24 mouse cellular contexts compared by ENCODE assay signal in genomic region chr8:86730860-86731259, GRCm38 (mm10). TPM values are rescaled to one million over a fixed set of nuclear protein-coding genes. Genes with fewer than 3 reads are reported as not detected.
A peak's percentile ranks its signal among the peaks of the same experiment; 100 is the strongest.
DNase-seq lines count a peak whose midpoint lies in the region; ATAC-seq and TF ChIP-seq lines count a peak whose summit lies in the region.
"Had no signal": no experiment of that assay in that cellular context is flagged by ENCODE, and none has a peak within 500 bp of the region (broad histone marks: within the 10 kb centered on the region; RNA-seq: fewer than 3 reads in every experiment).

No protein-coding gene starts in this region.

- no peak overlapping the region for H3K4me2 ChIP-seq in forebrain, embryonic 13.5 days
- no peak overlapping the region for H3K4me2 ChIP-seq in forebrain, embryonic 16.5 days (ENCODE audit: low read length)
- H3K4me2 ChIP-seq in hindbrain, embryonic 16.5 days (ENCODE audit: low read length), result no peak overlapping the region
- H3K4me2 ChIP-seq in hindbrain, embryonic 14.5 days (replicated peaks), result no peak overlapping the region
- no peak overlapping the region for H3K4me2 ChIP-seq in liver, postnatal 0 days (ENCODE audit: low read depth, low read length)
- H3K4me2 ChIP-seq: embryonic facial prominence, embryonic 12.5 days; heart, embryonic 11.5 days; heart, embryonic 15.5 days; hindbrain, embryonic 13.5 days had no signal

- ATAC-seq in forebrain, embryonic 13.5 days, result no peak
- no peak for ATAC-seq in forebrain, embryonic 16.5 days
- 0 out of 2 replicates have a peak, but pooled peaks have one; percentile 34 for ATAC-seq in hindbrain, embryonic 16.5 days
- ATAC-seq in hindbrain, embryonic 14.5 days (ENCODE audit: low FRiP score), result no peak
- ATAC-seq in liver, postnatal 0 days, result no peak
- ATAC-seq: activated CD4-positive, CD25-positive, alpha-beta regulatory T cell, adult 4 months; forebrain, embryonic 14.5 days; intestine, embryonic 16.5 days; Patski had no signal

- H3K4me3 ChIP-seq in forebrain, embryonic 13.5 days, result no peak overlapping the region
- H3K4me3 ChIP-seq in forebrain, embryonic 16.5 days (replicated peaks; ENCODE audit: low read length), result no peak overlapping the region
- no peak overlapping the region for H3K4me3 ChIP-seq in hindbrain, embryonic 16.5 days (ENCODE audit: low read length)
- no peak overlapping the region for H3K4me3 ChIP-seq in hindbrain, embryonic 14.5 days (replicated peaks; ENCODE audit: low read length)
- H3K4me3 ChIP-seq in liver, adult 2 months (ENCODE audit: insufficient read depth, low read depth, low read length), result no peak overlapping the region
- no peak overlapping the region for H3K4me3 ChIP-seq in liver, postnatal 0 days (ENCODE audit: low read depth, low read length)
- no peak overlapping the region for H3K4me3 ChIP-seq in embryonic fibroblast, embryonic 13.5 days (ENCODE audit: insufficient read depth, low read length)
- H3K4me3 ChIP-seq: embryonic facial prominence, embryonic 12.5 days; heart, embryonic 15.5 days; hindbrain, embryonic 13.5 days had no signal

- TF ChIP-seq EP300 in liver, postnatal 0 days (IDR thresholded peaks at IDR 0.05; ENCODE audit: low read depth), result no peak

- no peak overlapping the region for H3K9ac ChIP-seq in forebrain, embryonic 13.5 days
- H3K9ac ChIP-seq in forebrain, embryonic 16.5 days (replicated peaks; ENCODE audit: low read depth, low read length), result no peak overlapping the region
- H3K9ac ChIP-seq in hindbrain, embryonic 16.5 days (ENCODE audit: low read depth, low read length), result no peak overlapping the region
- H3K9ac ChIP-seq in hindbrain, embryonic 14.5 days, result no peak overlapping the region
- H3K9ac ChIP-seq in liver, adult 2 months (ENCODE audit: low read depth, low read length), result no peak overlapping the region
- no peak overlapping the region for H3K9ac ChIP-seq in liver, postnatal 0 days (replicated peaks)
- H3K9ac ChIP-seq: embryonic facial prominence, embryonic 12.5 days; heart, embryonic 15.5 days; hindbrain, embryonic 13.5 days had no signal

- peak overlapping the region; percentile 10; the same call in 1 of the 2 replicates for H3K27ac ChIP-seq in forebrain, embryonic 13.5 days
- H3K27ac ChIP-seq in forebrain, embryonic 16.5 days (ENCODE audit: low read length), result no peak overlapping the region
- H3K27ac ChIP-seq in hindbrain, embryonic 16.5 days (ENCODE audit: low read depth, low read length), result no peak overlapping the region
- no peak overlapping the region for H3K27ac ChIP-seq in hindbrain, embryonic 14.5 days
- no peak overlapping the region for H3K27ac ChIP-seq in liver, adult 2 months (replicated peaks; ENCODE audit: insufficient read depth, low read depth, low read length)
- H3K27ac ChIP-seq in liver, postnatal 0 days (ENCODE audit: low read depth), result no peak overlapping the region
- H3K27ac ChIP-seq in embryonic fibroblast, embryonic 13.5 days (ENCODE audit: insufficient read depth, low read length), result peak overlapping the region; percentile 66; the same call in 1 of the 2 replicates
- H3K27ac ChIP-seq: embryonic facial prominence, embryonic 12.5 days; heart, embryonic 15.5 days; hindbrain, embryonic 13.5 days had no signal

- no peaks in the 10 kb centered on the region for H3K27me3 ChIP-seq in forebrain, embryonic 13.5 days
- H3K27me3 ChIP-seq in forebrain, embryonic 16.5 days (replicated peaks; ENCODE audit: control insufficient read depth, insufficient read depth, low read length), result no peaks in the 10 kb centered on the region
- no peaks in the 10 kb centered on the region for H3K27me3 ChIP-seq in hindbrain, embryonic 16.5 days (replicated peaks; ENCODE audit: control insufficient read depth, insufficient read depth, low read length)
- H3K27me3 ChIP-seq in hindbrain, embryonic 14.5 days (ENCODE audit: control insufficient read depth, insufficient read depth, low read length), result no peaks in the 10 kb centered on the region
- no peaks in the 10 kb centered on the region for H3K27me3 ChIP-seq in liver, adult 2 months (ENCODE audit: control insufficient read depth, insufficient read depth, low read length)
- no peaks in the 10 kb centered on the region for H3K27me3 ChIP-seq in liver, postnatal 0 days (ENCODE audit: insufficient read depth, low read length)
- H3K27me3 ChIP-seq: CH12.LX; embryonic facial prominence, embryonic 12.5 days; heart, embryonic 15.5 days; hindbrain, embryonic 13.5 days; Patski had no signal

- no peaks in the 10 kb centered on the region for H3K9me3 ChIP-seq in forebrain, embryonic 13.5 days (replicated peaks)
- no peaks in the 10 kb centered on the region for H3K9me3 ChIP-seq in forebrain, embryonic 16.5 days (ENCODE audit: control insufficient read depth, low read length)
- no peaks in the 10 kb centered on the region for H3K9me3 ChIP-seq in hindbrain, embryonic 16.5 days (ENCODE audit: control insufficient read depth, low read length)
- no peaks in the 10 kb centered on the region for H3K9me3 ChIP-seq in hindbrain, embryonic 14.5 days (ENCODE audit: control insufficient read depth, low read length)
- H3K9me3 ChIP-seq in liver, postnatal 0 days (ENCODE audit: low read length), result no peaks in the 10 kb centered on the region
- H3K9me3 ChIP-seq: embryonic facial prominence, embryonic 12.5 days; heart, embryonic 15.5 days; hindbrain, embryonic 13.5 days had no signal

- peaks cover 11% of the 10 kb centered on the region; the same call in 1 of the 2 replicates for H3K36me3 ChIP-seq in forebrain, embryonic 13.5 days (ENCODE audit: poor library complexity, severe bottlenecking)
- H3K36me3 ChIP-seq in forebrain, embryonic 16.5 days (ENCODE audit: control insufficient read depth, insufficient read depth), result no peaks in the 10 kb centered on the region
- H3K36me3 ChIP-seq in hindbrain, embryonic 16.5 days (ENCODE audit: control insufficient read depth, insufficient read depth, low read length), result peaks cover 3% of the 10 kb centered on the region; the same call in 1 of the 2 replicates
- H3K36me3 ChIP-seq in hindbrain, embryonic 14.5 days (replicated peaks; ENCODE audit: control insufficient read depth, insufficient read depth), result peaks cover 9% of the 10 kb centered on the region; the same call in 1 of the 2 replicates
- no peaks in the 10 kb centered on the region for H3K36me3 ChIP-seq in liver, adult 2 months (ENCODE audit: control insufficient read depth, insufficient read depth, low read length)
- peaks cover 7% of the 10 kb centered on the region; the same call in 1 of the 2 replicates for H3K36me3 ChIP-seq in liver, postnatal 0 days (replicated peaks; ENCODE audit: insufficient read depth, low read length)
- H3K36me3 ChIP-seq: heart, embryonic 15.5 days; hindbrain, embryonic 13.5 days had no signal

- no peak for TF ChIP-seq POLR2A in liver, adult 2 months (IDR thresholded peaks at IDR 0.05; ENCODE audit: extremely low read depth, insufficient read depth, low read length)
- no peak for TF ChIP-seq POLR2A in embryonic fibroblast, embryonic 13.5 days (IDR thresholded peaks at IDR 0.05; ENCODE audit: low read depth, low read length)

- DNase-seq in hindbrain, embryonic 14.5 days (ENCODE audit: low spot score), result no peak
- DNase-seq in liver, adult 2 months (ENCODE audit: extremely low read depth, low read depth, low spot score), result peak; percentile 58
- DNase-seq in liver, postnatal 0 days, result no peak
- no peak for DNase-seq in kidney, postnatal 10 days
- DNase-seq: adrenal gland, postnatal 14 days; cerebellum, adult 18-20 months; embryo, embryonic 11 days; gastrocnemius, postnatal 36 days; heart, adult 18-20 months; heart, postnatal 14 days had no signal

- H3K4me1 ChIP-seq in forebrain, embryonic 13.5 days, result peaks cover 55% of the 10 kb centered on the region
- H3K4me1 ChIP-seq in forebrain, embryonic 16.5 days (replicated peaks; ENCODE audit: control insufficient read depth, insufficient read depth, low read length), result peaks cover 45% of the 10 kb centered on the region
- H3K4me1 ChIP-seq in hindbrain, embryonic 16.5 days (ENCODE audit: control insufficient read depth, insufficient read depth, low read depth, low read length), result peaks cover 19% of the 10 kb centered on the region
- peaks cover 22% of the 10 kb centered on the region for H3K4me1 ChIP-seq in hindbrain, embryonic 14.5 days (replicated peaks; ENCODE audit: control insufficient read depth, insufficient read depth, low read length)
- H3K4me1 ChIP-seq in liver, adult 2 months (ENCODE audit: control insufficient read depth, insufficient read depth, low read length), result peaks cover 17% of the 10 kb centered on the region
- H3K4me1 ChIP-seq in liver, postnatal 0 days (ENCODE audit: insufficient read depth), result peaks cover 32% of the 10 kb centered on the region
- H3K4me1 ChIP-seq in embryonic fibroblast, embryonic 13.5 days (ENCODE audit: control insufficient read depth, insufficient read depth, low read length), result peaks cover 8% of the 10 kb centered on the region

- TF ChIP-seq CTCF in liver, adult 2 months (IDR thresholded peaks at IDR 0.05; ENCODE audit: low read depth, low read length), result no peak
- no peak for TF ChIP-seq CTCF in liver, postnatal 0 days (IDR thresholded peaks at IDR 0.05; ENCODE audit: low read depth)
- TF ChIP-seq CTCF in embryonic fibroblast, embryonic 13.5 days (IDR thresholded peaks at IDR 0.05; ENCODE audit: borderline replicate concordance, insufficient read depth, low read length), result no peak

- H3K79me2 ChIP-seq in liver, adult 2 months (ENCODE audit: control insufficient read depth, insufficient read depth, low read length), result peaks cover 20% of the 10 kb centered on the region; the same call in 1 of the 2 replicates

- WGBS in forebrain, embryonic 13.5 days, result 82% methylated on average over 1 of the region's 1 CpGs
- 93% methylated on average over 1 of the region's 1 CpGs for WGBS in forebrain, embryonic 16.5 days
- WGBS in hindbrain, embryonic 16.5 days, result 100% methylated on average over 1 of the region's 1 CpGs
- 100% methylated on average over 1 of the region's 1 CpGs for WGBS in hindbrain, embryonic 14.5 days
- 86% methylated on average over 1 of the region's 1 CpGs for WGBS in liver, adult 2 months
- WGBS in liver, postnatal 0 days (ENCODE audit: insufficient replicate concordance), result 83% methylated on average over 1 of the region's 1 CpGs

RNA-seq across cellular contexts. Expression of gene Gm10638, which starts 14.6 kb away (rescaled TPM):
- polyA plus RNA-seq in forebrain, embryonic 13.5 days (2015; fragmentation: Nextera tagmentation; extraction: Ambion mirVana), result 5.7 and 7.9 TPM in 2 replicates
- 6.8 and 8.7 TPM in 2 replicates for polyA plus RNA-seq in forebrain, embryonic 16.5 days (2015; fragmentation: Nextera tagmentation; extraction: Ambion mirVana)
- polyA plus RNA-seq in hindbrain, embryonic 16.5 days (2015; fragmentation: Nextera tagmentation; extraction: Ambion mirVana), result 3.4 and 5.6 TPM in 2 replicates
- 6.5 and 7.1 TPM in 2 replicates for polyA plus RNA-seq in hindbrain, embryonic 14.5 days (2014; fragmentation: Nextera tagmentation; extraction: Ambion mirVana)
- 0.20 TPM in 1 of 2 replicates, not detected in the other for total RNA-seq in liver, adult 2 months (2014; rRNA removed)
- polyA plus RNA-seq in liver, adult 2 months (2012; rRNA removed), result 0.16 and 0.17 TPM in 2 replicates
- polyA plus RNA-seq in liver, postnatal 0 days (2015; fragmentation: Nextera tagmentation; extraction: Ambion mirVana), result 1.7 and 1.8 TPM in 2 replicates
- polyA plus RNA-seq in embryonic fibroblast, embryonic 13.5 days (2011; ENCODE audit: insufficient read length, low read depth, missing spikeins), result 0.58 and 1.3 TPM in 2 replicates
- total RNA-seq: hematopoietic stem cell, adult 5-6 weeks had no signal
- polyA plus RNA-seq: activated CD4-positive, CD25-positive, alpha-beta regulatory T cell, adult 4 months had no signal

RNA-seq across cellular contexts. Expression of gene Siah1a, which starts 14.9 kb away (rescaled TPM):
- 87.9 and 89.6 TPM in 2 replicates for polyA plus RNA-seq in forebrain, embryonic 13.5 days (2015; fragmentation: Nextera tagmentation; extraction: Ambion mirVana)
- polyA plus RNA-seq in forebrain, embryonic 16.5 days (2015; fragmentation: Nextera tagmentation; extraction: Ambion mirVana), result 94.9 and 119 TPM in 2 replicates
- 52.4 and 59.8 TPM in 2 replicates for polyA plus RNA-seq in hindbrain, embryonic 16.5 days (2015; fragmentation: Nextera tagmentation; extraction: Ambion mirVana)
- 80.1 and 84.6 TPM in 2 replicates for polyA plus RNA-seq in hindbrain, embryonic 14.5 days (2014; fragmentation: Nextera tagmentation; extraction: Ambion mirVana)
- 7.1 and 7.9 TPM in 2 replicates for total RNA-seq in liver, adult 2 months (2014; rRNA removed)
- 6.0 and 6.4 TPM in 2 replicates for polyA plus RNA-seq in liver, adult 2 months (2012; rRNA removed)
- polyA plus RNA-seq in liver, postnatal 0 days (2015; fragmentation: Nextera tagmentation; extraction: Ambion mirVana), result 11.7 and 13.7 TPM in 2 replicates
- polyA plus RNA-seq in embryonic fibroblast, embryonic 13.5 days (2011; ENCODE audit: insufficient read length, low read depth, missing spikeins), result 18.0 and 23.9 TPM in 2 replicates

Comparison
In these comparisons a context has a peak if more than half of its experiments do, and no peak if none do; other contexts are left out.
1. H3K27ac ChIP-seq: peak in forebrain, embryonic 13.5 days (single experiment) and embryonic fibroblast, embryonic 13.5 days (single experiment); none in forebrain, embryonic 16.5 days (single experiment), hindbrain, embryonic 16.5 days (single experiment), hindbrain, embryonic 14.5 days (single experiment), liver, adult 2 months (single experiment) and liver, postnatal 0 days (single experiment).